Mouse (Mus musculus) liver, embryonic 14.5 days (tissue): ENCODE measurements at regions not wholly inside any gene's neighbourhood (a gene's known extent, or its start where the extent isn't known, plus 50 kb on each side); places are given as distances from the start of the nearest gene placed in this dataset.

Source experiments
- ATAC-seq: fragments of 200-750 bp; cut with Nextera tagmentation; 2 replicates; pipeline ENCODE4 v1.8.0; 2017; ENCODE audit warnings: moderate number of reproducible peaks, mild to moderate bottlenecking, moderate library complexity; ENCODE audit not compliant: insufficient read depth
- DNase-seq, 3 experiments: peaks; one replicate each; pipeline ENCODE4 v3.0.0-alpha.2; 2012 to 2013; ENCODE audit warnings: low read depth in 3 of 3, low spot score in 3 of 3
- H3K27ac ChIP-seq: fragments of 300-500 bp; sonication (generic); 2 replicates; pipeline ENCODE4 v1.5.1; 2014; ENCODE audit warnings: moderate library complexity, mild to moderate bottlenecking, control low read depth, inconsistent platforms
- H3K27me3 ChIP-seq: fragments of 300-500 bp; sonication (generic); 2 replicates; pipeline ENCODE4 v1.6.1; 2014; ENCODE audit warnings: mild to moderate bottlenecking, low read length, moderate library complexity; ENCODE audit not compliant: control insufficient read depth, insufficient read depth
- H3K36me3 ChIP-seq: fragments of 300-500 bp; sonication (generic); replicated peaks from 2 replicates; pipeline ENCODE4 v1.6.1; 2014; ENCODE audit warnings: low read depth; ENCODE audit not compliant: control insufficient read depth, insufficient read depth
- H3K4me1 ChIP-seq, 2 experiments: fragments of 200-500 bp in 1 of 2; fragments of 300-500 bp in 1 of 2; sonication (generic) in 1 of 2; replicated peaks; 2 replicates each; pipeline ENCODE4 v1.6.1; 2012 to 2014; ENCODE audit warnings: antibody characterized with exemption in 1 of 2, inconsistent platforms in 1 of 2, low read length in 1 of 2; ENCODE audit not compliant: control insufficient read depth in 2 of 2, insufficient read depth in 2 of 2
- H3K4me2 ChIP-seq: fragments of 300-500 bp; sonication (generic); 2 replicates; pipeline ENCODE4 v1.6.1; 2014; ENCODE audit warnings: low read depth, mild to moderate bottlenecking, control low read depth, moderate library complexity
- H3K4me3 ChIP-seq, 2 experiments: fragments of 200-500 bp in 1 of 2; fragments of 300-500 bp in 1 of 2; sonication (generic) in 1 of 2; 2 replicates each; pipeline ENCODE4 v1.5.1; 2012 to 2014; ENCODE audit warnings: low read depth in 2 of 2, low read length in 2 of 2, mild to moderate bottlenecking in 2 of 2, control low read depth in 1 of 2, inconsistent platforms in 1 of 2, moderate library complexity in 1 of 2; ENCODE audit not compliant: insufficient read depth in 1 of 2
- H3K9ac ChIP-seq: fragments of 300-500 bp; sonication (generic); replicated peaks from 2 replicates; pipeline ENCODE4 v1.6.1; 2014; ENCODE audit warnings: mild to moderate bottlenecking, control low read depth, moderate library complexity
- H3K9me3 ChIP-seq: fragments of 300-500 bp; sonication (generic); 2 replicates; pipeline ENCODE4 v1.6.1; 2016; ENCODE audit warnings: low read length, mixed read lengths; ENCODE audit not compliant: control insufficient read depth
- CTCF ChIP-seq: IDR thresholded peaks from 2 replicates; pipeline ENCODE4 v1.5.1; 2016; ENCODE audit warnings: antibody characterized with exemption, low read depth, control low read depth
- EP300 ChIP-seq: IDR thresholded peaks from 2 replicates; pipeline ENCODE4 v1.6.1; 2016; ENCODE audit warnings: antibody characterized with exemption, low read depth
- WGBS: fragments of 180-500 bp; shearing (Covaris S2); extraction: QIAGEN DNeasy Blood & Tissue Kit; methylation state at CpG from one replicate; pipeline ENCODE4 v1.1.7; 2014; ENCODE audit not compliant: insufficient replicate concordance; 5-methylcytosine and 5-hydroxymethylcytosine counted together

GRCm38 (mm10) chr15:7574811-7575210 is 176.6 kb upstream of the Egflam start:
- H3K9ac ChIP-seq: no peak overlapping the region
- H3K27me3 ChIP-seq: no peaks in the 10 kb centered on the region
- ATAC-seq: no peak
- no peaks in the 10 kb centered on the region for H3K36me3 ChIP-seq
- H3K4me2 ChIP-seq: no peak overlapping the region
- 47% methylated on average over 2 of the region's 2 CpGs for WGBS
- H3K4me3 ChIP-seq: no peak overlapping the region
- TF ChIP-seq EP300: no peak
- TF ChIP-seq CTCF: no peak
- H3K4me1 ChIP-seq: no peaks in the 10 kb centered on the region
- H3K9me3 ChIP-seq: no peaks in the 10 kb centered on the region
- no peak for DNase-seq
- no peak overlapping the region for H3K27ac ChIP-seq

- DNase-seq (no peak), ATAC-seq (no peak)
- H3K4me1 ChIP-seq: no peaks in the 10 kb centered on the region
- no peaks in the 10 kb centered on the region for H3K9me3 ChIP-seq
- no peaks in the 10 kb centered on the region for H3K36me3 ChIP-seq
- TF ChIP-seq EP300 (no peak), CTCF (no peak)
- no peaks in the 10 kb centered on the region for H3K27me3 ChIP-seq
- no peak overlapping the region for H3K4me2 ChIP-seq
- no peak overlapping the region for H3K27ac ChIP-seq
- 37% methylated on average over 3 of the region's 3 CpGs for WGBS
- H3K9ac ChIP-seq: no peak overlapping the region
- no peak overlapping the region for H3K4me3 ChIP-seq
Measured at GRCm38 (mm10) chr15:7578439-7578838, 180.2 kb upstream of the Egflam start.

GRCm38 (mm10) chr15:7587210-7587609 is 189.0 kb upstream of the Egflam start:
- no peaks in the 10 kb centered on the region for H3K9me3 ChIP-seq
- no peaks in the 10 kb centered on the region for H3K4me1 ChIP-seq
- H3K4me3 ChIP-seq: no peak overlapping the region
- H3K9ac ChIP-seq: no peak overlapping the region
- H3K36me3 ChIP-seq: no peaks in the 10 kb centered on the region
- H3K27ac ChIP-seq: no peak overlapping the region
- H3K4me2 ChIP-seq: no peak overlapping the region
- no peak for DNase-seq
- TF ChIP-seq EP300 (no peak), CTCF (no peak)
- no peak for ATAC-seq
- WGBS: 72% methylated on average over 3 of the region's 3 CpGs
- no peaks in the 10 kb centered on the region for H3K27me3 ChIP-seq

- Histone ChIP-seq H3K27me3 (no peaks in the 10 kb centered on the region), H3K27ac (no peak overlapping the region), H3K9ac (no peak overlapping the region), H3K9me3 (no peaks in the 10 kb centered on the region), H3K4me2 (no peak overlapping the region), H3K4me1 (no peaks in the 10 kb centered on the region), H3K4me3 (no peak overlapping the region), H3K36me3 (no peaks in the 10 kb centered on the region)
- TF ChIP-seq EP300 (no peak), CTCF (no peak)
- no peak for ATAC-seq
- no peak for DNase-seq
Measured at GRCm38 (mm10) chr15:7591486-7591885, 193.3 kb upstream of the Egflam start.

- DNase-seq: no peak
- Histone ChIP-seq H3K9me3 (no peaks in the 10 kb centered on the region), H3K4me3 (no peak overlapping the region), H3K27ac (no peak overlapping the region), H3K4me1 (no peaks in the 10 kb centered on the region), H3K9ac (no peak overlapping the region), H3K27me3 (no peaks in the 10 kb centered on the region), H3K4me2 (no peak overlapping the region), H3K36me3 (no peaks in the 10 kb centered on the region)
- ATAC-seq: no peak
- TF ChIP-seq CTCF (no peak), EP300 (no peak)
- WGBS: 42% methylated on average over 4 of the region's 4 CpGs
Measured at GRCm38 (mm10) chr15:7597335-7597734, 199.1 kb upstream of the Egflam start.

- Histone ChIP-seq H3K36me3 (no peaks in the 10 kb centered on the region), H3K27ac (no peak overlapping the region), H3K4me1 (no peaks in the 10 kb centered on the region), H3K9me3 (no peaks in the 10 kb centered on the region), H3K4me2 (no peak overlapping the region), H3K27me3 (no peaks in the 10 kb centered on the region), H3K4me3 (no peak overlapping the region), H3K9ac (no peak overlapping the region)
- DNase-seq (no peak), ATAC-seq (no peak)
- no peak for TF ChIP-seq EP300
- no peak for TF ChIP-seq CTCF
Measured at GRCm38 (mm10) chr15:7597805-7598204, 199.6 kb upstream of the Egflam start.
